Comparison of ENCODE assay signal across 16 mouse cellular contexts in the genomic region with DNA sequence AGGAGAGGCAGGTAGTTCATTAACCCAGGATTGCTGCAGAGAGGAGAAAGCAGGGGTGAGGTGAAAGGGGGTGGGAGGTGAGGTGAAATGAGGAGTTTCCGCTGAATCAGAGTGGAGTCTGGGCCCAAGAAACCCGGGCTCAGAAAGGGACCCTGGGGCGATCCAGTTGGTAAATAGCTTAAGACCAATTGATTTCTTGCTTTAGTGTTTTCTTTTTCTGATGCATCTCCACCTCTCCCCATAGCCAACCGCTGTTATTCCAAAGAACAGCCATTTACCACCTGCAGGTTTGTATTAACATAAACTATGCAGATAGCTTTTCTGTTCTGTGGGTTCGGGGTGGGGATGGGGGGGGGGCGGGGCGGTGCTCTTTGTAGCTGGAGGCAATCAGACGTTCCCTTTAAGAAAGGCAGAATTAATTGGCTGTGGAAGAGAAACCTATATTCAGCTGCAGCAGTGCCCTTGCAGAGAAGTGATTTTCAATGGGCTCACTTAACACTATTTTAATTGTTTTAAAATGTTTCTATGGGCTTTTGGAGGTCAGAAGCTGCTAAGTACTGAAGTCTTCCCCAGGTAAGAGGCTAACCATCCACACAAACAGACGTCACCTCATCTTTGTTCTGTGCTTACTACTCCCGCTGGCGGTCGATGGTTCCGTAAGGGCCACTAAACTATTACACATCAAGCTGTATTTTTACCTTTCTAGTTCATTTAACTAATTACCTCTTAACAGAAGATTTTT. TPM values are rescaled to one million over a fixed set of nuclear protein-coding genes. Genes with fewer than 3 reads are reported as not detected.
A peak's percentile ranks its signal among the peaks of the same experiment; 100 is the strongest.
DNase-seq lines count a peak whose midpoint lies in the region; ATAC-seq lines count a peak whose summit lies in the region.
"Had no signal": no experiment of that assay in that cellular context is flagged by ENCODE, and none has a peak within 500 bp of the region (broad histone marks: within the 10 kb centered on the region; RNA-seq: fewer than 3 reads in every experiment).

No protein-coding gene starts in this region.

- no peaks in the 10 kb centered on the region for H3K9me3 ChIP-seq in forebrain, embryonic 11.5 days (ENCODE audit: control insufficient read depth, low read length)
- no peaks in the 10 kb centered on the region for H3K9me3 ChIP-seq in midbrain, embryonic 15.5 days
- no peaks in the 10 kb centered on the region for H3K9me3 ChIP-seq in intestine, embryonic 15.5 days
- H3K9me3 ChIP-seq: liver, embryonic 12.5 days had no signal

- H3K4me2 ChIP-seq in forebrain, embryonic 11.5 days (ENCODE audit: low read depth, low read length, severe bottlenecking): peak overlapping the region; percentile 15; the same call in 1 of the 2 replicates
- no peak overlapping the region for H3K4me2 ChIP-seq in midbrain, embryonic 15.5 days
- no peak overlapping the region for H3K4me2 ChIP-seq in intestine, embryonic 15.5 days (replicated peaks)
- H3K4me2 ChIP-seq: embryonic facial prominence, embryonic 13.5 days; heart, embryonic 12.5 days; liver, embryonic 12.5 days had no signal

- no peaks in the 10 kb centered on the region for H3K36me3 ChIP-seq in forebrain, embryonic 11.5 days (ENCODE audit: control insufficient read depth, insufficient read depth, low read length)
- H3K36me3 ChIP-seq in midbrain, embryonic 15.5 days (replicated peaks): no peaks in the 10 kb centered on the region
- no peaks in the 10 kb centered on the region for H3K36me3 ChIP-seq in intestine, embryonic 15.5 days
- H3K36me3 ChIP-seq: embryonic facial prominence, embryonic 13.5 days; heart, embryonic 12.5 days; liver, embryonic 12.5 days had no signal

- no peak overlapping the region for H3K4me3 ChIP-seq in forebrain, embryonic 11.5 days (ENCODE audit: low read depth, low read length)
- H3K4me3 ChIP-seq in midbrain, embryonic 15.5 days: 0 out of 2 replicates have a peak overlapping the region, but pooled peaks have one; percentile 3
- H3K4me3 ChIP-seq in intestine, embryonic 15.5 days (replicated peaks): no peak overlapping the region
- H3K4me3 ChIP-seq: embryonic facial prominence, embryonic 13.5 days; heart, embryonic 12.5 days; left cerebral cortex, adult 2 months; liver, embryonic 12.5 days had no signal

- no peak overlapping the region for H3K9ac ChIP-seq in forebrain, embryonic 11.5 days (ENCODE audit: low read length)
- no peak overlapping the region for H3K9ac ChIP-seq in midbrain, embryonic 15.5 days
- no peak overlapping the region for H3K9ac ChIP-seq in intestine, embryonic 15.5 days
- H3K9ac ChIP-seq: embryonic facial prominence, embryonic 13.5 days; heart, embryonic 12.5 days; liver, embryonic 12.5 days had no signal

- peaks cover 7% of the 10 kb centered on the region; the same call in 1 of the 2 replicates for H3K27me3 ChIP-seq in forebrain, embryonic 11.5 days (ENCODE audit: control insufficient read depth, insufficient read depth, low read length)
- H3K27me3 ChIP-seq in midbrain, embryonic 15.5 days (replicated peaks): no peaks in the 10 kb centered on the region
- H3K27me3 ChIP-seq in intestine, embryonic 15.5 days (replicated peaks): no peaks in the 10 kb centered on the region
- H3K27me3 ChIP-seq: embryonic facial prominence, embryonic 13.5 days; heart, embryonic 12.5 days had no signal

- peak; percentile 75 for ATAC-seq in forebrain, embryonic 11.5 days (replicated peaks; ENCODE audit: low FRiP score)
- peak; percentile 41 for ATAC-seq in midbrain, embryonic 15.5 days (replicated peaks)
- ATAC-seq in intestine, embryonic 15.5 days: no peak
- no peak for ATAC-seq in granulocyte monocyte progenitor cell, adult 5-6 weeks (replicated peaks; ENCODE audit: poor library complexity, severe bottlenecking)
- ATAC-seq: inflammation-experienced regulatory T-cells, adult 6 months; liver, embryonic 12.5 days had no signal

- no peak overlapping the region for H3K27ac ChIP-seq in forebrain, embryonic 11.5 days (ENCODE audit: low read depth, low read length)
- no peak overlapping the region for H3K27ac ChIP-seq in midbrain, embryonic 15.5 days
- H3K27ac ChIP-seq in intestine, embryonic 15.5 days: no peak overlapping the region
- H3K27ac ChIP-seq: embryonic facial prominence, embryonic 13.5 days; left cerebral cortex, adult 2 months; liver, embryonic 12.5 days; macrophage had no signal

- peaks cover 2% of the 10 kb centered on the region; the same call in 1 of the 2 replicates for H3K4me1 ChIP-seq in forebrain, embryonic 11.5 days (replicated peaks; ENCODE audit: control insufficient read depth, insufficient read depth, low read length)
- H3K4me1 ChIP-seq in midbrain, embryonic 15.5 days: peaks cover 4% of the 10 kb centered on the region; the same call in 1 of the 2 replicates
- H3K4me1 ChIP-seq in intestine, embryonic 15.5 days (replicated peaks): no peaks in the 10 kb centered on the region
- H3K4me1 ChIP-seq: heart, embryonic 12.5 days; liver, embryonic 12.5 days had no signal

- peak; percentile 99 for DNase-seq in R1 (ENCODE audit: low read depth, low spot score)
- peak; percentile 72 for DNase-seq in forebrain, embryonic 11.5 days (ENCODE audit: low spot score)
- DNase-seq in kidney, adult 18-20 months: peak; percentile 26
- DNase-seq in retina, postnatal 1 day: no peak
- no peak for DNase-seq in B cell, adult 2 months
- DNase-seq: cerebellum, adult 8-10 months; spleen, adult 18-20 months had no signal

- 17% methylated on average over 13 of the region's 13 CpGs for WGBS in forebrain, embryonic 11.5 days
- WGBS in midbrain, embryonic 15.5 days: 31% methylated on average over 13 of the region's 13 CpGs
- WGBS in intestine, embryonic 15.5 days: 43% methylated on average over 13 of the region's 13 CpGs

RNA-seq across cellular contexts. Expression of a gene that starts 47.3 kb away (rescaled TPM):
- polyA plus RNA-seq in forebrain, embryonic 11.5 days (2014; fragmentation: Nextera tagmentation; extraction: Ambion mirVana): 6.6 and 7.4 TPM in 2 replicates
- polyA plus RNA-seq in midbrain, embryonic 15.5 days (2015; fragmentation: Nextera tagmentation; extraction: Ambion mirVana): 0.98 and 1.2 TPM in 2 replicates
- polyA plus RNA-seq in intestine, embryonic 15.5 days (2015; fragmentation: Nextera tagmentation; extraction: Ambion mirVana): 8.1 and 8.5 TPM in 2 replicates
- 12.1 and 14.0 TPM in 2 replicates for total RNA-seq in granulocyte monocyte progenitor cell, adult 5-6 weeks (2014; fragmentation: Nextera tagmentation)
- 7.9 and 13.2 TPM in 2 replicates for total RNA-seq in granulocyte monocyte progenitor cell, adult 5-6 weeks (2017)

Comparison
In these comparisons a context has a peak if more than half of its experiments do, and no peak if none do; other contexts are left out.
1. DNase-seq: peak in R1 (single experiment), forebrain, embryonic 11.5 days (single experiment) and kidney, adult 18-20 months (single experiment); none in retina, postnatal 1 day (single experiment) and B cell, adult 2 months (0 of 2).
2. ATAC-seq: peak in forebrain, embryonic 11.5 days (single experiment) and midbrain, embryonic 15.5 days (single experiment); none in intestine, embryonic 15.5 days (single experiment) and granulocyte monocyte progenitor cell, adult 5-6 weeks (single experiment).